Mouse (Mus musculus) C2C12 (cell line): ENCODE measurements at regions not wholly inside any gene's neighbourhood (a gene's known extent, or its start where the extent isn't known, plus 50 kb on each side); places are given as distances from the start of the nearest gene placed in this dataset.

Source experiments
- H3K27me3 ChIP-seq: one replicate; pipeline ENCODE4 v1.6.1; 2011; ENCODE audit not compliant: control insufficient read depth, insufficient read depth, insufficient read length
- H3K36me3 ChIP-seq: one replicate; pipeline ENCODE4 v1.6.1; 2011; ENCODE audit not compliant: control insufficient read depth, insufficient read depth
- H3K4me3 ChIP-seq: one replicate; pipeline ENCODE4 v1.5.1; 2011; ENCODE audit warnings: mild to moderate bottlenecking, control low read depth; ENCODE audit not compliant: poor library complexity, insufficient read depth, severe bottlenecking
- H3K79me2 ChIP-seq: one replicate; pipeline ENCODE4 v1.6.1; 2011; ENCODE audit not compliant: control insufficient read depth, insufficient read depth
- H3K79me3 ChIP-seq: one replicate; pipeline ENCODE4 v1.6.1; 2011; ENCODE audit warnings: low read depth, control low read depth
- H3ac ChIP-seq: one replicate; pipeline ENCODE3; 2011; ENCODE audit warnings: low read depth; ENCODE audit not compliant: control insufficient read depth, insufficient read length
- CEBPB ChIP-seq: IDR thresholded peaks from one replicate; pipeline ENCODE4 v1.6.1; 2011; ENCODE audit warnings: low read depth, mild to moderate bottlenecking, control low read depth, moderate library complexity
- CTCF ChIP-seq: IDR thresholded peaks from one replicate; pipeline ENCODE4 v1.5.1; 2011; ENCODE audit not compliant: control insufficient read depth, insufficient read depth, insufficient read length
- FOSL1 ChIP-seq: IDR thresholded peaks from one replicate; pipeline ENCODE4 v1.8.0; 2011; ENCODE audit warnings: mild to moderate bottlenecking, low read length; ENCODE audit not compliant: poor library complexity, insufficient read depth, severe bottlenecking
- MAX ChIP-seq: IDR thresholded peaks from one replicate; pipeline ENCODE4 v1.6.1; 2011; ENCODE audit warnings: mild to moderate bottlenecking, control low read depth
- MYOD1 ChIP-seq: IDR thresholded peaks from one replicate; pipeline ENCODE4 v1.6.1; 2011; ENCODE audit warnings: low read depth; ENCODE audit not compliant: control insufficient read depth, insufficient read length
- MYOG ChIP-seq: IDR thresholded peaks from one replicate; pipeline ENCODE4 v1.6.1; 2011; ENCODE audit not compliant: control insufficient read depth, insufficient read length; ENCODE audit errors: extremely low read depth
- USF1 ChIP-seq: IDR thresholded peaks from one replicate; pipeline ENCODE4 v1.6.1; 2011; ENCODE audit warnings: low read depth, mild to moderate bottlenecking, control low read depth, moderate library complexity

- Histone ChIP-seq H3K4me3 (no peak overlapping the region), H3K79me3 (peaks cover 89% of the 10 kb centered on the region), H3K36me3 (peaks cover 86% of the 10 kb centered on the region), H3K79me2 (peaks cover 100% of the 10 kb centered on the region), H3K27me3 (no peaks in the 10 kb centered on the region), H3ac (no peak overlapping the region)
- TF ChIP-seq MYOG (no peak), CEBPB (no peak), CTCF (no peak), MYOD1 (no peak), FOSL1 (no peak), USF1 (no peak), MAX (no peak)
Observed at GRCm38 (mm10) chr15:62157200-62158033, 1234.6 kb upstream of the A1bg start.

- Histone ChIP-seq H3K27me3 (no peaks in the 10 kb centered on the region), H3K79me3 (peaks cover 95% of the 10 kb centered on the region), H3K79me2 (peaks cover 100% of the 10 kb centered on the region), H3ac (no peak overlapping the region), H3K36me3 (peaks cover 90% of the 10 kb centered on the region), H3K4me3 (no peak overlapping the region)
- TF ChIP-seq USF1: no peak
- no peak for TF ChIP-seq FOSL1
- TF ChIP-seq MYOG: no peak
Observed at GRCm38 (mm10) chr15:62153222-62153621, 1230.4 kb upstream of the A1bg start.

DNA sequence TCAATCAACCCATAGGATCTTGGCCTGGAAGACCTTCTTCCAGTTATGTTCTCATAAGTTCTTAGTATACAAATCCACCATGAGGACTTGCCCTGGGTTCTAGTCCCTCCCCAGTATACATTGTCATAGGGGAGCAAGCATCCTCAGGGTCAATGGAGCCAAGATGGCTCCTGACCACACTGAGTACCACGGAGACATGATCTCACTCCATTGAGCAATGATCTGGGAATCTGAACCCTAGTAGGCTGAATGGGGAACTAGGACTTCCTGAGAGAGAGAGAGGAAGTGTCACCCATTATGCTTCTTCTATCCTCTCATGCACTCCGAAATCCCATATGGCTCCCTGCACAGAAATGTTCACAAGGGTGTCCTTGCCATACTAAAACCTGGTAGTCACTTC lies 1229.3 kb upstream of the A1bg start:
- Histone ChIP-seq H3ac (no peak overlapping the region), H3K36me3 (peaks cover 86% of the 10 kb centered on the region), H3K4me3 (no peak overlapping the region), H3K79me2 (peaks cover 100% of the 10 kb centered on the region), H3K27me3 (no peaks in the 10 kb centered on the region), H3K79me3 (peaks cover 95% of the 10 kb centered on the region)
- TF ChIP-seq CEBPB (peak; percentile 69), CTCF (no peak)

DNA sequence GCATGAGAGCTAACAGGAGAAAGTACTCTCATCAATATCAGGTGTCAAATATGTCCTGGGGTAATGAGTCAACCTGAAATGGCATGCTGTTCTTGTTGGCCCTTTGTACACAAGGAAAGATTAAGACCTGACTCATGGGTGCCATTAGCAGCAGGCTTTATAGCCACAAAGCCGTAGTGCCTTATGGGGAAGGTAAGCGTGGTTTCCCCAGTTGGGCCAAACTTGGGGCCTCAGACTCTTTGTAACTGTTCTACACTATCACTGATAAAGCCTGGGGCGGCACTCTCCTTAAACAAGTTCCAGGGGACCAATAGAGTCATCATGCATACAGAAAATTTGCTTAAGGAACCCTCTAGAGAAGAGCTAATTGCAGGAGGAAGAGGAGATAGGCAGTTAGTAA lies 1228.9 kb upstream of the A1bg start:
- Histone ChIP-seq H3K79me3 (peaks cover 95% of the 10 kb centered on the region), H3K36me3 (peaks cover 87% of the 10 kb centered on the region), H3K27me3 (no peaks in the 10 kb centered on the region), H3K79me2 (peaks cover 100% of the 10 kb centered on the region), H3ac (no peak overlapping the region), H3K4me3 (no peak overlapping the region)
- TF ChIP-seq CEBPB (no peak), MYOG (no peak), MYOD1 (peak; percentile 8), CTCF (no peak)

DNA sequence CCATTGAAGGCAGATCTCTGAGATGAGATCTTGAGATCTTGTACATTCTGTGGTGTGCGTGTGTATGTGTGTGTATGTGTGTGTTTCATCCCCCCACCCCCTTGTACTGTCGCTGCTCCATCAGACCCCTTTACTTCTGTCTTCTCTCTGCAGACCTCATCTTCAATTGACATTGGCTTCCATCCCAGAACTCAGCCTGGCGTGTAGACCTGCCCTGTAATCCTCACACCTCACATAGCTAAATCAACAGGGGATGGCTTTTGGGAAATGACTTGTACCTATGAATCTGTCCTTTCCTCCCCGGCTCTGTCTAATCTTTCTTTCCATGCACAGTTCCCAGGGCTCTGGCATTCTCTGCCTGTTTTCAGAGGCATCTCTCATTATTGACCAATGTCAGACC lies 1227.5 kb upstream of the A1bg start:
- no peak for TF ChIP-seq CEBPB
- TF ChIP-seq USF1: no peak
- no peak for TF ChIP-seq FOSL1
- TF ChIP-seq CTCF: no peak
- TF ChIP-seq MYOG: no peak
- TF ChIP-seq MAX: no peak
- no peak for TF ChIP-seq MYOD1
- Histone ChIP-seq H3ac (no peak overlapping the region), H3K79me3 (peaks cover 98% of the 10 kb centered on the region)

DNA sequence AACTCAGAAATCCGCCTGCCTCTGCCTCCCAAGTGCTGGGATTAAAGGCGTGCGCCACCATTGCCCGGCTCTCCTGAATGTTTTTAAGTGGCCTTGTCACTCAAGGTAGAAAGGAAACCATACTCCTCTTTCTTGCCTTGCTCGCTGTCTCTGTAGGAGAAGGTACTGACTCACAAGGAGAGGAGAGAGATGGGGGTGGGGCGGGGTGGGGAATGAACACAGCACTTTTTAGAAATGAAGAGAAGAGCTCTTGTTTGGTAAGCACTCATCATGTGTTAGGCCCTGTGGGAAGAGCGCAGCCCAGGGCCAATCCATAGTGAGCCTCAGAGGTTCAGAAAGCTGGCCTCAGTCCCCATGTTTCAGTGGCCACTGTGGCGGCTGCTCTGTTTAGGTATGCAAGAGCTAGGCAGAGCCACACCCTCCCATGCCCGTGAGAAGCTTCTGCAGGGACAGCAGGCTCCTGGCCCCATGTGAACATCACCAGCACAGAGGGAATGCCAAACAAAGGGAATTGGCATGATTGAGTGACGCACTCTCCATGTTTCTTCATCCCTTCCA lies 1225.9 kb upstream of the A1bg start:
- TF ChIP-seq MYOG (no peak), MYOD1 (no peak), FOSL1 (no peak), CEBPB (no peak)
- peaks cover 100% of the 10 kb centered on the region for H3K79me2 ChIP-seq

More for the DNA sequence above, 1227.5 kb upstream of the A1bg start:
- Histone ChIP-seq H3K36me3 (peaks cover 83% of the 10 kb centered on the region), H3K27me3 (no peaks in the 10 kb centered on the region), H3K4me3 (no peak overlapping the region), H3K79me2 (peaks cover 100% of the 10 kb centered on the region)

More for the DNA sequence above, 1225.9 kb upstream of the A1bg start:
- peaks cover 98% of the 10 kb centered on the region for H3K79me3 ChIP-seq
- no peaks in the 10 kb centered on the region for H3K27me3 ChIP-seq
- no peak overlapping the region for H3K4me3 ChIP-seq
- no peak overlapping the region for H3ac ChIP-seq
- peaks cover 78% of the 10 kb centered on the region for H3K36me3 ChIP-seq
